Mouse (Mus musculus) spleen, embryonic (tissue): Measurements from ENCODE around the gene Ankrd39.

ENCODE experiments used
- CTCF ChIA-PET: fragments of 350-600 bp; sonication (Branson Sonifier 250); formaldehyde crosslinking; loops from one replicate; lab custom pipeline; 2022; lab: Charles Lee

Ankrd39 gene

DNA sequence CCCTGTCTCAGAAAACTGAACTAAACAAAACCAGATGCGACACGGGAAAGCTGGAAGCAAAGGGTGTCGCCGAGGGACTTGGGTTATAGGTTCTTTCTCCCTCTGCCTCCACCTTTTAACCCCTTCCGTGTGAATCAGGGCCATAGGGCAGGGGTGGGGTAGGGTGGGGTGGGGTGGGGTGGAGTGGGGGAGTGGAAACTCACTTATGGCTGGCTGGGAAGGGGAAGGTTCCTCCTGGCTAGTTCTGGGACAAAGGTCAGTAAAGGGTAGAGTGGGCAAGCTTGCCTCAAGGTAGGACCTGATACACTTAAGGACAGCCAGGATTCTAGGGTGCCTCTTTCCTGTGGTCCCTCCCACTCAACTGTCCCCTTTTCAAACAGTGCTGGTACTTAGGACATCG, 53.9 kb downstream of the Ankrd39 start:
- CTCF ChIA-PET = no interaction called here

DNA sequence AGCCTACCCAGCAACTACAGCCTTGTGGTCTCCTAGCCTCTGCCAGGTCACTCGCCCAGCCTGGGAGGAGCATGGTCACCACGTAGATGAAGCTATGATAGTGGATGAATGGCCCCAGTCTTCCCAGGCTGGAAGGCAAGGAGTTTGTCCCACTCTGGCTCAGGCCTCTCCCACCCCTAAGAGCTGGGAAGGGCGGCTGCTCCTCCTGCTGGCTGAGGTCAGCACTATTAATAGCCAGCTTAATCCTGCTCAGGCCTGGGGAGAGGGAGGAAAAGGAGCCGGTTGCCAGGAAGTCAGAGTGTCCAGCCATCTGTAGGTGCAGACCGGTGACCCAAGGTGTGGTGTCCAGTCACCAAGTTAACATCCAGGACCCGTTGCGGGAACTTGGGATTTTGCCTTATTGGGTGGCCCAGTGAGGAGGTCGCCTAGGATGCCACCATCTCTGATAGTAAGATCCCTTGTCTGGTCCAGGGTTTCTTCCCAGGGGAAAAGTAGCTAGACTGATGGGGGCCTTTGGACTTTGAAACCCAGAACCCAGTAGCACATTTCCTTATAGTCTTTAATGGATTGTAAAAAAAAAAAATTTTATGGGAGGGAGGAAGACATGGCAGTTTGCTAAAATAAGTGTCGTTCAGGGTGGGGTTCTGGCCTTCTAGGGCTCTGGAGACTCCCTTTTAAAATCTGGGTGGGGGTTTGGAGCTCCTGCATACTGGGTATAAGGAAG, 54.7 kb downstream of the Ankrd39 start:
- CTCF ChIA-PET = no interaction called here

DNA sequence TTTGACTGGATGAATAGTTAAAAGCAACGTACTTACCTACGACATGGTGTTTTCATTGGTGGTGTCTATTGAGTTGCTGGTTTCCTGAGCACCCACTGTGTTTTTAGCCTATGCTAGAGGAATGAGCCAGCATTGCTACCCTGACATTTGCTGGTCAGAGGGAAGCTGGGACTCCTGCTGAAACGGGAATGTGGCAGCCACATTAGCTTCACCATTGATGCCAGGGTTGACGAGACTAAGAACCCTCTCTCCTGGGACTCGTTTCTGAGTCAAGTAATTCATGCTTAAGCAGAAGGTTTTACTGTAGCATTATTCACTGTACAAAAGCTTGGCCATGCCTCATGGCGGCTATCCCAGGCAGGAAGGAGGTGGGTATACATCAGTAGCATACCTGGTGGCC, 57.6 kb downstream of the Ankrd39 start:
- CTCF ChIA-PET = no interaction called here
